Mouse (Mus musculus): ENCODE results near the gene 2310039H08Rik. TPM values are rescaled to one million over a fixed set of nuclear protein-coding genes. Genes with fewer than 3 reads are reported as not detected.

Gene 2310039H08Rik
- polyA plus RNA-seq, 1 experiment from 2014 or later: 53.6 TPM

GRCm38 (mm10) chr17:46816306-46816705 lies 43.9 kb downstream of the 2310039H08Rik start:
- no peaks in the 10 kb centered on the region for H3K4me1 ChIP-seq (replicated peaks)
- H3K4me2 ChIP-seq: no peak overlapping the region
- no peak overlapping the region for H3K9ac ChIP-seq
- H3K27ac ChIP-seq (replicated peaks): no peak overlapping the region
- no peaks in the 10 kb centered on the region for H3K27me3 ChIP-seq
- no peak for ATAC-seq (ENCODE audit: low FRiP score, low read depth)
- peaks cover 22% of the 10 kb centered on the region for H3K36me3 ChIP-seq
- H3K4me3 ChIP-seq: no peak overlapping the region
- H3K9me3 ChIP-seq: no peaks in the 10 kb centered on the region
- 74% methylated on average over 13 of the region's 13 CpGs for WGBS

- Histone ChIP-seq H3K27ac (replicated peaks) (no peak overlapping the region), H3K4me3 (no peak overlapping the region), H3K9me3 (no peaks in the 10 kb centered on the region), H3K4me1 (replicated peaks) (no peaks in the 10 kb centered on the region), H3K9ac (no peak overlapping the region), H3K27me3 (no peaks in the 10 kb centered on the region), H3K36me3 (peaks cover 21% of the 10 kb centered on the region), H3K4me2 (no peak overlapping the region)
- ATAC-seq (ENCODE audit: low FRiP score, low read depth): no peak
- WGBS: 88% methylated on average over 12 of the region's 12 CpGs
These were observed 45.3 kb downstream of the 2310039H08Rik start for GRCm38 (mm10) chr17:46817734-46818158.

- no peaks in the 10 kb centered on the region for H3K9me3 ChIP-seq
- H3K27me3 ChIP-seq: no peaks in the 10 kb centered on the region
- 93% methylated on average over 7 of the region's 7 CpGs for WGBS
- no peak overlapping the region for H3K4me2 ChIP-seq
- no peak for ATAC-seq (ENCODE audit: low FRiP score, low read depth)
- no peaks in the 10 kb centered on the region for H3K4me1 ChIP-seq (replicated peaks)
- peaks cover 49% of the 10 kb centered on the region for H3K36me3 ChIP-seq
- H3K4me3 ChIP-seq: no peak overlapping the region
- no peak overlapping the region for H3K27ac ChIP-seq (replicated peaks)
- H3K9ac ChIP-seq: no peak overlapping the region
These were observed 48.2 kb downstream of the 2310039H08Rik start for GRCm38 (mm10) chr17:46820628-46821027.

Other genes starting within 250 kb of the 2310039H08Rik start
- gene Cul9, start 226.2 kb upstream of the 2310039H08Rik start, polyA plus RNA-seq (2015; fragmentation: Nextera tagmentation; extraction: Ambion mirVana): 21.0 and 26.5 TPM in 2 replicates
- 2.7 and 4.5 TPM in 2 replicates for gene Srf, start 216.5 kb upstream of the 2310039H08Rik start, polyA plus RNA-seq (2015; fragmentation: Nextera tagmentation; extraction: Ambion mirVana)
- gene Ptk7, start 143.1 kb upstream of the 2310039H08Rik start, polyA plus RNA-seq (2015; fragmentation: Nextera tagmentation; extraction: Ambion mirVana): 32.8 and 34.1 TPM in 2 replicates
- 33.9 and 35.9 TPM in 2 replicates for gene Klc4, start 126.6 kb upstream of the 2310039H08Rik start, polyA plus RNA-seq (2015; fragmentation: Nextera tagmentation; extraction: Ambion mirVana)
- 64.3 TPM in 2 replicates for gene Mrpl2, start 126.4 kb upstream of the 2310039H08Rik start, polyA plus RNA-seq (2015; fragmentation: Nextera tagmentation; extraction: Ambion mirVana)
- gene Cul7, start 122.3 kb upstream of the 2310039H08Rik start, polyA plus RNA-seq (2015; fragmentation: Nextera tagmentation; extraction: Ambion mirVana): 38.4 and 43.8 TPM in 2 replicates
- 53.0 TPM in 2 replicates for gene Rrp36, start 98.3 kb upstream of the 2310039H08Rik start, polyA plus RNA-seq (2015; fragmentation: Nextera tagmentation; extraction: Ambion mirVana)
- 291 and 302 TPM in 2 replicates for gene Mea1, start 93.8 kb upstream of the 2310039H08Rik start, polyA plus RNA-seq (2015; fragmentation: Nextera tagmentation; extraction: Ambion mirVana)
- gene Klhdc3, start 91.7 kb upstream of the 2310039H08Rik start, polyA plus RNA-seq (2015; fragmentation: Nextera tagmentation; extraction: Ambion mirVana): 168 and 179 TPM in 2 replicates
- gene Ppp2r5d, start 67.5 kb upstream of the 2310039H08Rik start, polyA plus RNA-seq (2015; fragmentation: Nextera tagmentation; extraction: Ambion mirVana): 101 and 109 TPM in 2 replicates
- 29.7 and 30.7 TPM in 2 replicates for gene Pex6, start 61.2 kb upstream of the 2310039H08Rik start, polyA plus RNA-seq (2015; fragmentation: Nextera tagmentation; extraction: Ambion mirVana)
- gene Gnmt, start 43.5 kb upstream of the 2310039H08Rik start, polyA plus RNA-seq (2015; fragmentation: Nextera tagmentation; extraction: Ambion mirVana): 0.86 and 1.9 TPM in 2 replicates
- 67.2 and 73.5 TPM in 2 replicates for gene Cnpy3, start 20.4 kb upstream of the 2310039H08Rik start, polyA plus RNA-seq (2015; fragmentation: Nextera tagmentation; extraction: Ambion mirVana)
- gene Ptcra, start 8.9 kb upstream of the 2310039H08Rik start, polyA plus RNA-seq (2015; fragmentation: Nextera tagmentation; extraction: Ambion mirVana): 0.19 and 0.45 TPM in 2 replicates
- gene Rpl7l1, start 10.0 kb downstream of the 2310039H08Rik start, polyA plus RNA-seq (2015; fragmentation: Nextera tagmentation; extraction: Ambion mirVana): 82.2 and 87.9 TPM in 2 replicates
- gene Bicral, start 85.8 kb downstream of the 2310039H08Rik start, polyA plus RNA-seq (2015; fragmentation: Nextera tagmentation; extraction: Ambion mirVana): 7.7 and 10.3 TPM in 2 replicates
- gene Tbcc, start 118.0 kb downstream of the 2310039H08Rik start, polyA plus RNA-seq (2015; fragmentation: Nextera tagmentation; extraction: Ambion mirVana): 57.5 and 60.8 TPM in 2 replicates
- gene Prph2, start 137.8 kb downstream of the 2310039H08Rik start, polyA plus RNA-seq (2015; fragmentation: Nextera tagmentation; extraction: Ambion mirVana): 0.05 TPM in 1 of 2 replicates, not detected in the other
- 16.1 and 16.5 TPM in 2 replicates for gene Ubr2, start 237.9 kb downstream of the 2310039H08Rik start, polyA plus RNA-seq (2015; fragmentation: Nextera tagmentation; extraction: Ambion mirVana)